Mouse (Mus musculus): ENCODE data around the gene 2810408A11Rik. TPM values are rescaled to one million over a fixed set of nuclear protein-coding genes. Genes with fewer than 3 reads are reported as not detected.

2810408A11Rik gene
- polyA plus RNA-seq, 1 experiment from 2014 or later, result 1.2 TPM

- Histone ChIP-seq H3K4me2 (ENCODE audit: low read depth, low read length) (no peak overlapping the region), H3K27me3 (ENCODE audit: insufficient read depth, low read length) (no peaks in the 10 kb centered on the region), H3K36me3 (replicated peaks; ENCODE audit: insufficient read depth, low read length) (0 out of 2 replicates have a peak, but pooled peaks cover 6% of the 10 kb centered on the region), H3K9ac (replicated peaks) (peak overlapping the region; percentile 38), H3K9me3 (ENCODE audit: low read length) (no peaks in the 10 kb centered on the region), H3K4me1 (ENCODE audit: insufficient read depth) (peaks cover 25% of the 10 kb centered on the region), H3K27ac (ENCODE audit: low read depth) (no peak overlapping the region), H3K4me3 (ENCODE audit: low read depth, low read length) (no peak overlapping the region)
- no peak for ATAC-seq
- no peak for DNase-seq
- 50% methylated on average over 4 of the region's 4 CpGs for WGBS (ENCODE audit: insufficient replicate concordance)
- no peak for TF ChIP-seq EP300 (IDR thresholded peaks at IDR 0.05; ENCODE audit: low read depth)
- TF ChIP-seq CTCF (IDR thresholded peaks at IDR 0.05; ENCODE audit: low read depth), result no peak
Observed at GRCm38 (mm10) chr11:69891482-69891881, 9.3 kb downstream of the 2810408A11Rik start.

- peaks cover 18% of the 10 kb centered on the region for H3K4me1 ChIP-seq (ENCODE audit: insufficient read depth)
- no peak overlapping the region for H3K4me3 ChIP-seq (ENCODE audit: low read depth, low read length)
- DNase-seq (no peak), ATAC-seq (peak; percentile 57)
- no peak overlapping the region for H3K9ac ChIP-seq (replicated peaks)
- no peaks in the 10 kb centered on the region for H3K9me3 ChIP-seq (ENCODE audit: low read length)
- peak overlapping the region; percentile 31; the same call in 1 of the 2 replicates for H3K4me2 ChIP-seq (ENCODE audit: low read depth, low read length)
- TF ChIP-seq CTCF (IDR thresholded peaks at IDR 0.05; ENCODE audit: low read depth), result peak; percentile 72
- TF ChIP-seq EP300 (IDR thresholded peaks at IDR 0.05; ENCODE audit: low read depth), result no peak; the same call in 1 of the 2 replicates
- H3K27me3 ChIP-seq (ENCODE audit: insufficient read depth, low read length), result no peaks in the 10 kb centered on the region
- 39% methylated on average over 8 of the region's 8 CpGs for WGBS (ENCODE audit: insufficient replicate concordance)
- 0 out of 2 replicates have a peak overlapping the region, but pooled peaks have one; percentile 7 for H3K27ac ChIP-seq (ENCODE audit: low read depth)
- H3K36me3 ChIP-seq (replicated peaks; ENCODE audit: insufficient read depth, low read length), result 0 out of 2 replicates have a peak, but pooled peaks cover 13% of the 10 kb centered on the region
Observed at GRCm38 (mm10) chr11:69886907-69887635, 13.7 kb downstream of the 2810408A11Rik start.

DNA sequence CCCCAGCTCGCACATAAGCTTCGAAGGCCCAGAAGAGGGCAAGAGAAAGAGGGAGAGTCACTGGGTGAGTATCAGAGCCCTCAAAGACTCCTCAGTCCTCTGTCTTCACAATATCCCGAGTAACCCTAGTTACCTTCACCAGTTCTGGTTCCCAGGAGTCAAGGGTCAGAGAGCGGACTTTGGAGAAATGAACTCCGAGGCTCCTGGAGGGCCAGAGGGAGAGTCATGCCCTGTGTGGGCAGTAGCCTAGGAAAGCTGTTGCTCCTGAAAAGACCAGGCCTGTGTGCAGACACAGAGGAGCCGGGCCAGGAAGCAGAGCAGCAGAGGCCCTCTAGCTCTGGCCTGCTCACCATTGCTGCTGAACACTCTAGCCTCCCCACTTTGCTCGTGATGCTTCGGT, 16.1 kb downstream of the 2810408A11Rik start:
- Histone ChIP-seq H3K36me3 (replicated peaks; ENCODE audit: insufficient read depth, low read length) (0 out of 2 replicates have a peak, but pooled peaks cover 11% of the 10 kb centered on the region), H3K9ac (replicated peaks) (no peak overlapping the region), H3K4me2 (ENCODE audit: low read depth, low read length) (no peak overlapping the region), H3K27ac (ENCODE audit: low read depth) (no peak overlapping the region), H3K9me3 (ENCODE audit: low read length) (no peaks in the 10 kb centered on the region), H3K4me3 (ENCODE audit: low read depth, low read length) (no peak overlapping the region), H3K27me3 (ENCODE audit: insufficient read depth, low read length) (no peaks in the 10 kb centered on the region), H3K4me1 (ENCODE audit: insufficient read depth) (peaks cover 30% of the 10 kb centered on the region)
- no peak for ATAC-seq
- no peak for TF ChIP-seq CTCF (IDR thresholded peaks at IDR 0.05; ENCODE audit: low read depth)
- no peak for TF ChIP-seq EP300 (IDR thresholded peaks at IDR 0.05; ENCODE audit: low read depth)
- DNase-seq, result no peak
- 80% methylated on average over 8 of the region's 8 CpGs for WGBS (ENCODE audit: insufficient replicate concordance)

DNA sequence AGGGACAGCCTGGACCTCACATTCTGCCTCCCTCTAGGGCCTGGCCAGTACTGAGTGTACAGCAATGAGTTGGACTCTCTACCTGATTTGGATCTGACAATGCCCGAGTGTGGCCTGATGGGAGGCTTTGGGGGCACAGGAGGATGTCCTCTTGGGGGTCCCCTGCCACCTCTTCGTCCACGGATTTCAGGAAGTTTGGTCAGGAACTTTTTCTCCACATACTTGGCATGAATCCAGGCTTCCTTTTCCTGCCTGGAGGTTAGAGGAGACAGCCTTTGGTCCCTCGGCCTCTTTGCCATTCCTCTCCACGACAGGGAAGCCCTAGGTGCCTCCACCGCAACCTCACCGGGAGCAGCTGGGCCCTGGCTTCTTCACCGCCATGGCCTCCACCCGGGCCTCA, 16.5 kb downstream of the 2810408A11Rik start:
- Histone ChIP-seq H3K36me3 (replicated peaks; ENCODE audit: insufficient read depth, low read length) (0 out of 2 replicates have a peak, but pooled peaks cover 11% of the 10 kb centered on the region), H3K4me3 (ENCODE audit: low read depth, low read length) (no peak overlapping the region), H3K9me3 (ENCODE audit: low read length) (no peaks in the 10 kb centered on the region), H3K9ac (replicated peaks) (no peak overlapping the region), H3K4me1 (ENCODE audit: insufficient read depth) (peaks cover 34% of the 10 kb centered on the region), H3K27me3 (ENCODE audit: insufficient read depth, low read length) (no peaks in the 10 kb centered on the region), H3K4me2 (ENCODE audit: low read depth, low read length) (no peak overlapping the region), H3K27ac (ENCODE audit: low read depth) (no peak overlapping the region)
- no peak for ATAC-seq
- 66% methylated on average over 9 of the region's 9 CpGs for WGBS (ENCODE audit: insufficient replicate concordance)
- TF ChIP-seq CTCF (IDR thresholded peaks at IDR 0.05; ENCODE audit: low read depth), result no peak
- no peak for DNase-seq

DNA sequence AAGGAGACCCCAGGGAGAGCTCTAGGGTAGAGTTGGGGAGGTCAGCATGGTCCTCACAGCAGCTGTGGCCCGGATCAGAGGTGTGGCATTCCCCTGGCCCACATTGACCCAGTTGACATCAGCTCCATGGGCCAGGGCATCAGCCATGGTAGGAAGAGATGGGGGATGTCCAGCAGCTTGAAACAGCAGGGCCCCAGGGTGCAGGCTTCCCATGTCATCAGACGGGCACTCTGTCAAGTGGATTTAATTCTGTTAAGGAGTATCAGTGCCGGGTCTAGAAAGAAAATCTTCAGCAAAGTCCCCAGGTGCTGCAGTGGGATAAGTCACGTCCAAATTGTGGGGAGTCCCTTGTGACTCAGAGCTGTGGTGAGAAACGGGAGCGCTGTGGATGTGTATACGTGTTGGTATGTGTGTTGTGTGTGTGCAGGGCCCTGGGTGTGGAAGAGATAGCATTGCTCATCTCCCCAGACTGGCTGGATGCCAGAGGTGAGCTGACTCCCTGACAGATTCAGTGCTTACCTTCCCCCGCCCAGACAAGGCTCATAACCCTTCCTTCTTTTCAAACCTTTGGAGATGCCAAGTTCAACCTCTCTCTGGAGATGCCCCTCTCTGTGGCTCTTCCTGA, 17.1 kb downstream of the 2810408A11Rik start:
- no peak for ATAC-seq
- no peak overlapping the region for H3K9ac ChIP-seq (replicated peaks)
- no peak overlapping the region for H3K4me3 ChIP-seq (ENCODE audit: low read depth, low read length)
- no peaks in the 10 kb centered on the region for H3K27me3 ChIP-seq (ENCODE audit: insufficient read depth, low read length)
- H3K9me3 ChIP-seq (ENCODE audit: low read length), result no peaks in the 10 kb centered on the region
- TF ChIP-seq CTCF (IDR thresholded peaks at IDR 0.05; ENCODE audit: low read depth), result no peak
- TF ChIP-seq EP300 (IDR thresholded peaks at IDR 0.05; ENCODE audit: low read depth), result no peak
- H3K4me1 ChIP-seq (ENCODE audit: insufficient read depth), result peaks cover 40% of the 10 kb centered on the region
- 61% methylated on average over 8 of the region's 8 CpGs for WGBS (ENCODE audit: insufficient replicate concordance)
- no peak overlapping the region for H3K27ac ChIP-seq (ENCODE audit: low read depth)
- H3K36me3 ChIP-seq (replicated peaks; ENCODE audit: insufficient read depth, low read length), result 0 out of 2 replicates have a peak, but pooled peaks cover 11% of the 10 kb centered on the region
- no peak for DNase-seq
- no peak overlapping the region for H3K4me2 ChIP-seq (ENCODE audit: low read depth, low read length)

DNA sequence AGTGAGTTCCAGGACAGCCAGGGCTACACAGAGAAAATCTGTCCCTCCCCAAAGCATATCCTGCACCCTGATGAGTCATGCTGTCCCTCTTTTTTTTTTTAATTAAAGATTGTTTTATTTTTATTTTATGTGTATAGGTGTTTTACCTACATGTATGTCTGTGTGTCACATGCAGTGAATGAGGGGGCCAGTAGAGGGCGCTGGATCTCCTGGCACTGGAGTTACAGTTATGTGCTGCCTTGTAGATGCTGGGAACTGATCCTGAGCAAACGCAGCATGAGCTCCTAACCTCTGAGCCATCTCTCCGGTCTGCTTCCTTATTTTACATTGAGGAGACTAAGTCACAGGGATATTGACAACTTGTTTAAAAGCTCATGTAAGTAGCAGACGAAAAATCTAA, 17.7 kb downstream of the 2810408A11Rik start:
- DNase-seq (peak; percentile 66), ATAC-seq (no peak)
- Histone ChIP-seq H3K27ac (ENCODE audit: low read depth) (no peak overlapping the region), H3K4me1 (ENCODE audit: insufficient read depth) (peaks cover 42% of the 10 kb centered on the region), H3K4me3 (ENCODE audit: low read depth, low read length) (no peak overlapping the region), H3K36me3 (replicated peaks; ENCODE audit: insufficient read depth, low read length) (0 out of 2 replicates have a peak, but pooled peaks cover 11% of the 10 kb centered on the region), H3K9ac (replicated peaks) (no peak overlapping the region), H3K27me3 (ENCODE audit: insufficient read depth, low read length) (no peaks in the 10 kb centered on the region), H3K9me3 (ENCODE audit: low read length) (no peaks in the 10 kb centered on the region), H3K4me2 (ENCODE audit: low read depth, low read length) (no peak overlapping the region)
- 71% methylated on average over 4 of the region's 4 CpGs for WGBS (ENCODE audit: insufficient replicate concordance)
- TF ChIP-seq EP300 (IDR thresholded peaks at IDR 0.05; ENCODE audit: low read depth) (no peak), CTCF (IDR thresholded peaks at IDR 0.05; ENCODE audit: low read depth) (peak; percentile 71)

All from liver, postnatal 0 days (tissue).